Mouse (Mus musculus) heart, embryonic 14.5 days (tissue): ENCODE measurements around the gene Slc38a3. TPM values are rescaled to one million over a fixed set of nuclear protein-coding genes. Genes with fewer than 3 reads are reported as not detected.

Source experiments
- ATAC-seq: fragments of 200-750 bp; cut with Nextera tagmentation; 2 replicates; pipeline ENCODE4 v1.8.0; 2017; ENCODE audit warnings: low read depth, moderate TSS enrichment; ENCODE audit not compliant: insufficient number of reproducible peaks, insufficient read depth, low FRiP score
- H3K27ac ChIP-seq, 2 experiments: fragments of 200-500 bp in 1 of 2; fragments of 300-500 bp in 1 of 2; sonication (generic) in 1 of 2; replicated peaks in 1 of 2; 2 replicates each; pipeline ENCODE4 v1.5.1; 2012 to 2014; ENCODE audit warnings: low read depth in 2 of 2, low read length in 2 of 2, control low read depth in 1 of 2, mild to moderate bottlenecking in 1 of 2, mixed read lengths in 1 of 2; ENCODE audit not compliant: control insufficient read depth in 1 of 2, insufficient read depth in 1 of 2
- H3K27me3 ChIP-seq: fragments of 300-500 bp; sonication (generic); 2 replicates; pipeline ENCODE4 v1.6.1; 2014; ENCODE audit warnings: mild to moderate bottlenecking, low read length, control low read depth; ENCODE audit not compliant: control insufficient read depth, insufficient read depth
- H3K36me3 ChIP-seq: fragments of 300-500 bp; sonication (generic); 2 replicates; pipeline ENCODE4 v1.6.1; 2014; ENCODE audit warnings: mild to moderate bottlenecking, control low read depth, low read length, mixed read lengths; ENCODE audit not compliant: control insufficient read depth, insufficient read depth
- H3K4me1 ChIP-seq, 2 experiments: fragments of 200-500 bp in 1 of 2; fragments of 300-500 bp in 1 of 2; sonication (generic) in 1 of 2; 2 replicates each; pipeline ENCODE4 v1.6.1; 2012 to 2014; ENCODE audit warnings: low read length in 2 of 2, control low read depth in 1 of 2, mixed read lengths in 1 of 2; ENCODE audit not compliant: control insufficient read depth in 2 of 2, insufficient read depth in 2 of 2
- H3K4me2 ChIP-seq: fragments of 300-500 bp; sonication (generic); 2 replicates; pipeline ENCODE4 v1.6.1; 2014; ENCODE audit warnings: mild to moderate bottlenecking, low read length
- H3K4me3 ChIP-seq, 2 experiments: fragments of 200-500 bp in 1 of 2; fragments of 300-500 bp in 1 of 2; sonication (generic) in 1 of 2; 2 replicates each; pipeline ENCODE4 v1.5.1; 2012 to 2014; ENCODE audit warnings: low read length in 2 of 2, mild to moderate bottlenecking in 2 of 2, control low read depth in 1 of 2, low read depth in 1 of 2, moderate library complexity in 1 of 2; ENCODE audit not compliant: control insufficient read depth in 1 of 2, insufficient read depth in 1 of 2
- H3K9ac ChIP-seq: fragments of 300-500 bp; sonication (generic); 2 replicates; pipeline ENCODE4 v1.6.1; 2014; ENCODE audit warnings: mild to moderate bottlenecking, low read length
- H3K9me3 ChIP-seq: fragments of 300-500 bp; sonication (generic); 2 replicates; pipeline ENCODE4 v1.6.1; 2016; ENCODE audit warnings: low read length, control low read depth; ENCODE audit not compliant: control insufficient read depth
- WGBS: fragments of 180-500 bp; shearing (Covaris S2); extraction: QIAGEN DNeasy Blood & Tissue Kit; methylation state at CpG from one replicate; pipeline ENCODE4 v1.1.7; 2014; 5-methylcytosine and 5-hydroxymethylcytosine counted together
- polyA plus RNA-seq: library from polyadenylated mRNA; unstranded; fragments of >200 nt; fragmentation: Nextera tagmentation; extraction: Ambion mirVana; gene quantifications from 2 replicates; pipeline ENCODE4 v1.2.1, GENCODE M21; 2014

Slc38a3 gene
- polyA plus RNA-seq, 1 experiment from 2014 or later = 2.7 TPM

GRCm38 (mm10) chr9:107601275-107601674 lies 68.1 kb downstream of the Slc38a3 start:
- Histone ChIP-seq H3K36me3 (no peaks in the 10 kb centered on the region), H3K4me1 (peaks cover 21 to 36% of the 10 kb centered on the region in 2 experiments)

DNA sequence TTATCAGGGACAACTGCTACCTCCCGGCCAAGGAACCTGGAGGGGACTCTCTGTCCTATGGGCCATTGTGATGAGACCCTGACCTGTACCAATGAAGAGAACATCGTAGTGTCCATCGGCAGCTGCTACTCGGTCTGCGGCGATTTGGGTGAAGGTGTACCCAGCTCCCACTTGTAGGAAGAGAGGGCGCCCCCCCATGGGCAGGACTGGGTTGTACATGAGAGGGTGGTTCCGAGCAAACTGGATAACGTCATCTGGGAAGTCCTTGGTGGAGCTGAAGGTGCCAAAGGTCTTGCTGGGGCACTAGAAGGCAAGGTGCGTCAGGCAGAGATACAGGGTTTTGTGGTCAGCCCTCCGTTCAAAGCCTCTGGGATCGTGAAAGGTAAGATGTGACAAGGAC lies 68.6 kb downstream of the Slc38a3 start:
- no peak for ATAC-seq
- Histone ChIP-seq H3K4me1 (peaks cover 24 to 34% of the 10 kb centered on the region in 2 experiments), H3K4me2 (no peak overlapping the region), H3K27ac (no peak overlapping the region), H3K27me3 (0 out of 2 replicates have a peak, but pooled peaks cover 3% of the 10 kb centered on the region), H3K36me3 (0 out of 2 replicates have a peak, but pooled peaks cover 2% of the 10 kb centered on the region), H3K9ac (no peak overlapping the region), H3K9me3 (no peaks in the 10 kb centered on the region), H3K4me3 (no peak overlapping the region)
- WGBS = 74% methylated on average over 12 of the region's 12 CpGs

More at GRCm38 (mm10) chr9:107601275-107601674, 68.1 kb downstream of the Slc38a3 start:
- H3K9ac ChIP-seq = no peak overlapping the region
- H3K9me3 ChIP-seq = no peaks in the 10 kb centered on the region
- H3K4me2 ChIP-seq = no peak overlapping the region
- H3K27ac ChIP-seq = no peak overlapping the region
- no peak overlapping the region for H3K4me3 ChIP-seq
- 0 out of 2 replicates have a peak, but pooled peaks cover 3% of the 10 kb centered on the region for H3K27me3 ChIP-seq
- no peak for ATAC-seq
- WGBS = 84% methylated on average over 11 of the region's 11 CpGs

Other genes with a start within 250 kb of the Slc38a3 start
- gene Tmem115, start 135.6 kb downstream of the Slc38a3 start, polyA plus RNA-seq = 38.6 and 39.7 TPM in 2 replicates
- gene Cyb561d2, start 127.3 kb downstream of the Slc38a3 start, polyA plus RNA-seq = 17.6 and 22.8 TPM in 2 replicates
- gene Nprl2, start 127.3 kb downstream of the Slc38a3 start, polyA plus RNA-seq = 28.4 and 31.6 TPM in 2 replicates
- 0.27 TPM in 1 of 2 replicates, not detected in the other for gene Zmynd10, start 122.2 kb downstream of the Slc38a3 start, polyA plus RNA-seq
- 42.5 and 47.7 TPM in 2 replicates for gene Rassf1, start 118.0 kb downstream of the Slc38a3 start, polyA plus RNA-seq
- gene Tusc2, start 106.3 kb downstream of the Slc38a3 start, polyA plus RNA-seq = 49.0 and 53.0 TPM in 2 replicates
- 94.1 and 103 TPM in 2 replicates for gene Hyal2, start 101.6 kb downstream of the Slc38a3 start, polyA plus RNA-seq
- gene Hyal1, start 92.6 kb downstream of the Slc38a3 start, polyA plus RNA-seq = 4.4 and 4.6 TPM in 2 replicates
- gene Naa80, start 90.6 kb downstream of the Slc38a3 start, polyA plus RNA-seq = 10.0 and 14.9 TPM in 2 replicates
- 0.46 and 0.53 TPM in 2 replicates for gene Hyal3, start 88.7 kb downstream of the Slc38a3 start, polyA plus RNA-seq
- 44.6 and 45.7 TPM in 2 replicates for gene Ifrd2, start 81.9 kb downstream of the Slc38a3 start, polyA plus RNA-seq
- 6.5 and 7.2 TPM in 2 replicates for gene Sema3b, start 60.3 kb downstream of the Slc38a3 start, polyA plus RNA-seq
- 379 and 410 TPM in 2 replicates for gene Gnai2, start 34.2 kb downstream of the Slc38a3 start, polyA plus RNA-seq
- gene Gnat1, start 10.2 kb upstream of the Slc38a3 start, polyA plus RNA-seq = 0.63 and 1.7 TPM in 2 replicates
- gene Sema3f, start 40.9 kb upstream of the Slc38a3 start, polyA plus RNA-seq = 4.6 and 6.2 TPM in 2 replicates
- 116 and 118 TPM in 2 replicates for gene Rbm5, start 101.5 kb upstream of the Slc38a3 start, polyA plus RNA-seq
- gene Rbm6, start 203.7 kb upstream of the Slc38a3 start, polyA plus RNA-seq = 41.5 and 42.8 TPM in 2 replicates
- 8.2 and 9.4 TPM in 2 replicates for gene Mon1a, start 218.6 kb upstream of the Slc38a3 start, polyA plus RNA-seq
- gene Mst1r, start 237.3 kb upstream of the Slc38a3 start, polyA plus RNA-seq = 1.00 and 1.5 TPM in 2 replicates